Mouse (Mus musculus) heart, embryonic 12.5 days (tissue): Measurements from ENCODE around the gene Gse1. TPM values are rescaled to one million over a fixed set of nuclear protein-coding genes. Genes with fewer than 3 reads are reported as not detected.
A peak's percentile ranks its signal among the peaks of the same experiment; 100 is the strongest.

Source experiments
- ATAC-seq: fragments of 200-750 bp; cut with Nextera tagmentation; 2 replicates; pipeline ENCODE4 v1.8.0; 2017; ENCODE audit warnings: moderate TSS enrichment, moderate library complexity; ENCODE audit not compliant: insufficient number of reproducible peaks, low FRiP score
- H3K27ac ChIP-seq: fragments of 300-500 bp; sonication (generic); 2 replicates; pipeline ENCODE4 v1.5.1; 2016; ENCODE audit warnings: mild to moderate bottlenecking, moderate library complexity; ENCODE audit not compliant: poor library complexity, severe bottlenecking
- H3K27me3 ChIP-seq: fragments of 300-500 bp; sonication (generic); replicated peaks from 2 replicates; pipeline ENCODE4 v1.6.1; 2016; ENCODE audit warnings: mild to moderate bottlenecking, moderate library complexity
- H3K36me3 ChIP-seq: fragments of 300-500 bp; sonication (generic); 2 replicates; pipeline ENCODE4 v1.6.1; 2016; ENCODE audit warnings: mild to moderate bottlenecking, moderate library complexity
- H3K4me1 ChIP-seq: fragments of 300-500 bp; sonication (generic); replicated peaks from 2 replicates; pipeline ENCODE4 v1.6.1; 2016; ENCODE audit warnings: mild to moderate bottlenecking
- H3K4me2 ChIP-seq: fragments of 300-500 bp; sonication (generic); 2 replicates; pipeline ENCODE4 v1.6.1; 2016; ENCODE audit warnings: mild to moderate bottlenecking, moderate library complexity
- H3K4me3 ChIP-seq: fragments of 300-500 bp; sonication (generic); 2 replicates; pipeline ENCODE4 v1.5.1; 2016; ENCODE audit warnings: mild to moderate bottlenecking
- H3K9ac ChIP-seq: fragments of 300-500 bp; sonication (generic); 2 replicates; pipeline ENCODE4 v1.6.1; 2016; ENCODE audit warnings: mild to moderate bottlenecking, moderate library complexity
- H3K9me3 ChIP-seq: fragments of 300-500 bp; sonication (generic); replicated peaks from 2 replicates; pipeline ENCODE4 v1.6.1; 2016; ENCODE audit warnings: mild to moderate bottlenecking, moderate library complexity
- WGBS: fragments of 180-500 bp; shearing (Covaris S2); methylation state at CpG from one replicate; pipeline ENCODE4 v1.1.7; 2016; 5-methylcytosine and 5-hydroxymethylcytosine counted together
- polyA plus RNA-seq: library from polyadenylated mRNA; unstranded; fragments of >200 nt; fragmentation: Nextera tagmentation; extraction: Ambion mirVana; gene quantifications from 2 replicates; pipeline ENCODE4 v1.2.1, GENCODE M21; 2016

Gse1 gene
- polyA plus RNA-seq, 1 experiment from 2014 or later, result 14.0 TPM

DNA sequence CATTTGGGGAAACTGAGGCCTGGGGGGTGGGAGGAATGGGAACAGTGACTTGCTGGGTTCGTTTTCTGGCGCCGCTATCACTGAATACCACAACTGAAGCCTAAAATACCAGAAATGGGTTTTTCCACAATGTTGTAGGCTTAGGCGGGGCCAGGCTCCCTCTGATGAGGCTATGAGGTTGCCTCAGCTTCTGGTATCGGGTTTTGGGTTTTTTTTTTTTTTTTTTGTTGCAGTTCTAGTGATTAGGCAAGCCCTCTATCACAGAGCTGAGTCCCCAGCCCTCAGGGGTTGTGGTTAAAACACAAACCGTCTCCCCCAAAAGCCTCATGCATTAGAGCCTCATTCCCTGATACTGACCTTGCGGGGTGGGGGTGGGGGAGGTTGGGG, 149.5 kb downstream of the Gse1 start:
- Histone ChIP-seq H3K27me3 (no peaks in the 10 kb centered on the region), H3K4me2 (no peak overlapping the region), H3K36me3 (no peaks in the 10 kb centered on the region), H3K9me3 (no peaks in the 10 kb centered on the region), H3K9ac (no peak overlapping the region; the same call in 1 of the 2 replicates), H3K4me1 (peaks cover 89% of the 10 kb centered on the region), H3K4me3 (no peak overlapping the region), H3K27ac (no peak overlapping the region)
- WGBS, result 59% methylated on average over 7 of the region's 7 CpGs
- ATAC-seq, result no peak

- Histone ChIP-seq H3K27ac (no peak overlapping the region), H3K4me3 (no peak overlapping the region), H3K9me3 (no peaks in the 10 kb centered on the region), H3K27me3 (no peaks in the 10 kb centered on the region), H3K9ac (peak overlapping the region; percentile 50; the same call in 1 of the 2 replicates), H3K4me1 (peaks cover 89% of the 10 kb centered on the region), H3K4me2 (no peak overlapping the region), H3K36me3 (no peaks in the 10 kb centered on the region)
- ATAC-seq, result no peak
- WGBS, result 37% methylated on average over 16 of the region's 16 CpGs
Observed at GRCm38 (mm10) chr8:120378306-120378705, 150.1 kb downstream of the Gse1 start.

GRCm38 (mm10) chr8:120379015-120379414, 150.8 kb downstream of the Gse1 start:
- WGBS, result 42% methylated on average over 3 of the region's 3 CpGs

DNA sequence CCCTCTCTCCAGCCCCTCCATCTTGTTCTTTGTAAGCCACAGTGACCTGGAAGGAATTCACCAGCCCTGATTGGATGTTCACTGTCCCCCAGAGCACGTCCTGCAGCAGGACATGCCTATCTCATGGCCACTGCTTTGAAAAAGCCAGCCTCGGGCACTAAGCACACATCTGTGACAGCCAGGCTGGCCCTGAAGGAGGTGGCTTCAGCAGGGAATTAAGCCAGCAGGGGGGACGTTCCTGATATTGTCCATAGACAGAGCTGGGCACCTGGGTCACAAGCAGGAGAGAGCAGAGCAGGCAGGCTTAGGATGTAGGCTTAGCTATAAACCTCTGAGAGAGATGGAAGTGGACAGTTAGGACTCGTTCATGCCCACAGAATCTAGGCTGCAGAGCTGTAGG, 153.6 kb downstream of the Gse1 start:
- H3K36me3 ChIP-seq, result no peaks in the 10 kb centered on the region
- 39% methylated on average over 4 of the region's 4 CpGs for WGBS
- peak overlapping the region; percentile 58; the same call in 1 of the 2 replicates for H3K9ac ChIP-seq
- no peaks in the 10 kb centered on the region for H3K27me3 ChIP-seq
- H3K4me2 ChIP-seq, result peak overlapping the region; percentile 43
- H3K4me3 ChIP-seq, result no peak overlapping the region
- no peaks in the 10 kb centered on the region; the same call in 1 of the 2 replicates for H3K9me3 ChIP-seq
- H3K4me1 ChIP-seq, result peaks cover 74% of the 10 kb centered on the region
- ATAC-seq, result no peak
- H3K27ac ChIP-seq, result peak overlapping the region; percentile 97

More at GRCm38 (mm10) chr8:120379015-120379414, 150.8 kb downstream of the Gse1 start:
- peak overlapping the region; percentile 50 for H3K9ac ChIP-seq
- no peaks in the 10 kb centered on the region for H3K27me3 ChIP-seq
- no peak for ATAC-seq
- H3K4me3 ChIP-seq, result no peak overlapping the region
- peaks cover 89% of the 10 kb centered on the region for H3K4me1 ChIP-seq
- H3K36me3 ChIP-seq, result no peaks in the 10 kb centered on the region
- H3K9me3 ChIP-seq, result no peaks in the 10 kb centered on the region
- 0 out of 2 replicates have a peak overlapping the region, but pooled peaks have one; percentile 15 for H3K27ac ChIP-seq
- H3K4me2 ChIP-seq, result no peak overlapping the region

- H3K4me2 ChIP-seq, result peak overlapping the region; percentile 43
- H3K27me3 ChIP-seq, result no peaks in the 10 kb centered on the region
- H3K9me3 ChIP-seq, result no peaks in the 10 kb centered on the region; the same call in 1 of the 2 replicates
- H3K4me1 ChIP-seq, result peaks cover 66% of the 10 kb centered on the region
- WGBS, result 34% methylated on average over 19 of the region's 19 CpGs
- no peak overlapping the region for H3K4me3 ChIP-seq
- ATAC-seq, result peak; percentile 79
- H3K9ac ChIP-seq, result peak overlapping the region; percentile 61
- peak overlapping the region; percentile 97 for H3K27ac ChIP-seq
- no peaks in the 10 kb centered on the region for H3K36me3 ChIP-seq
Observed at GRCm38 (mm10) chr8:120382436-120383203, 154.4 kb downstream of the Gse1 start.

DNA sequence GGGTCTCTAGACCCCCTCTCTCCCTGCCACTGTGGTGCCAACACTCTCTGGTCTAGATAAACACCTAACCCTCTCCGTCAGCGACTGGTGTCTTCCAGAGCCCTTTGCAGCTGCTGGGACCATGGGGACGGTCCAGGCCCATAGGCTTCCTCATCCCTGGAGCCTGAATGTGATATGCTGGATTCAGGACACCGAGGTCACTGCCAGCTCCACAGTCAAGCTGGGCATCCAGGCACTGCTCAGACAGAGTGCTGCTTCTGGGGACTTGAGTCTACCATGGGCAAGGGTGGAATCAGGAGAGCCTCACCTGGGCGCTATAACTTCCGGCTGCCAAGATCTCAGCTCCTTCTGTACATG, 154.9 kb downstream of the Gse1 start:
- H3K27me3 ChIP-seq, result no peaks in the 10 kb centered on the region
- H3K27ac ChIP-seq, result peak overlapping the region; percentile 97
- WGBS, result 55% methylated on average over 6 of the region's 6 CpGs
- peak overlapping the region; percentile 42 for H3K4me2 ChIP-seq
- peak overlapping the region; percentile 61 for H3K9ac ChIP-seq
- H3K4me1 ChIP-seq, result peaks cover 61% of the 10 kb centered on the region
- H3K9me3 ChIP-seq, result no peaks in the 10 kb centered on the region; the same call in 1 of the 2 replicates
- no peak for ATAC-seq
- H3K4me3 ChIP-seq, result no peak overlapping the region
- H3K36me3 ChIP-seq, result no peaks in the 10 kb centered on the region

- Histone ChIP-seq H3K4me2 (0 out of 2 replicates have a peak overlapping the region, but pooled peaks have one; percentile 42), H3K9ac (0 out of 2 replicates have a peak overlapping the region, but pooled peaks have one; percentile 61), H3K36me3 (no peaks in the 10 kb centered on the region), H3K27me3 (no peaks in the 10 kb centered on the region), H3K4me1 (peaks cover 56% of the 10 kb centered on the region), H3K9me3 (no peaks in the 10 kb centered on the region; the same call in 1 of the 2 replicates), H3K27ac (peak overlapping the region; percentile 97), H3K4me3 (no peak overlapping the region)
- 33% methylated on average over 6 of the region's 6 CpGs for WGBS
- ATAC-seq, result no peak
Observed at GRCm38 (mm10) chr8:120383713-120384112, 155.5 kb downstream of the Gse1 start.

GRCm38 (mm10) chr8:120384745-120385144, 156.5 kb downstream of the Gse1 start:
- no peak overlapping the region for H3K4me3 ChIP-seq
- peaks cover 46% of the 10 kb centered on the region for H3K4me1 ChIP-seq
- no peaks in the 10 kb centered on the region; the same call in 1 of the 2 replicates for H3K9me3 ChIP-seq
- H3K9ac ChIP-seq, result no peak overlapping the region
- H3K36me3 ChIP-seq, result no peaks in the 10 kb centered on the region
- H3K4me2 ChIP-seq, result no peak overlapping the region
- ATAC-seq, result no peak
- H3K27ac ChIP-seq, result no peak overlapping the region
- no peaks in the 10 kb centered on the region for H3K27me3 ChIP-seq

GRCm38 (mm10) chr8:120388246-120388645, 160.0 kb downstream of the Gse1 start:
- Histone ChIP-seq H3K27ac (no peak overlapping the region), H3K4me2 (no peak overlapping the region), H3K4me1 (peaks cover 35% of the 10 kb centered on the region), H3K9me3 (no peaks in the 10 kb centered on the region; the same call in 1 of the 2 replicates), H3K4me3 (no peak overlapping the region), H3K36me3 (no peaks in the 10 kb centered on the region), H3K9ac (no peak overlapping the region), H3K27me3 (no peaks in the 10 kb centered on the region)
- ATAC-seq, result no peak
- WGBS, result 88% methylated on average over 6 of the region's 6 CpGs

DNA sequence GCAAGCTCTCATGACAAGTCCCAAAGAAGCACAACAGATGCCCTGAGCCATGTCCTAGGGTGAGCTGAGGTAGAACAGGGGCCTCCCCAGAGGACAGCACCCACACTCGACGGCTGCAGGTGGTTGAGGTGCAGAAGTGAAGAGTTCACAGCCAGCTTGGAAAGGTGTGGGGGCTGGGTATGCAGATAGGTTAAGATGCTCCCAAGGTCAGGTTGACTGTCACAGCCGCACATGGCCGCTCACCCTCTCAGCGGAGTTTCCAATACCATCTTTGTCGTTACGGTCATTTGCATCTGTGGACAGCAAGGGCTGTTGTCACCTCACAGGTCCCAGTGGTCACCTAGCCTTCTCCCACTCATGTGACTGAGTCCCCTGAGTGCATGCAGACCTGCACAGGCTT, 162.3 kb downstream of the Gse1 start:
- Histone ChIP-seq H3K27ac (no peak overlapping the region), H3K36me3 (no peaks in the 10 kb centered on the region), H3K4me1 (peaks cover 23% of the 10 kb centered on the region), H3K4me2 (no peak overlapping the region), H3K9me3 (no peaks in the 10 kb centered on the region), H3K9ac (no peak overlapping the region), H3K4me3 (no peak overlapping the region), H3K27me3 (no peaks in the 10 kb centered on the region)
- no peak for ATAC-seq
- WGBS, result 90% methylated on average over 7 of the region's 7 CpGs

DNA sequence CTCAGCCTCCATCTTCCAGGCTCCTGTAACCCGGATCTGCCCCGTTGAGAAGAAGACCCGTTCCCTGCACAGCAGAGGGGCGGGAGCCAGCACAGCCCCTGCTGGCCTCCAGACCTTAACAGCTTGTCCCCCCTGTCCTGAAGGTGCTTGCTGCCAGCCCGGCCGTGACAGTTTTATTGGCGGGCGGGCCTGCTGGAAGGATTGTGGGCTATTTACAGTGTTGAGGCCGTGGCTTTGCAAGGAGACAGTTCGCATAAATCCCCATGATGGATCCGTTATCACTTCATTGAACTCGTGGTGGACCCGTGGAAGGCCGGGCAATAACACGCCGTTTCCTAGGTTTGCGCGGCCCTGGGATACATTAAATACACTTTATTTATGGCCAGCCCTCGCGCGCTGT, 163.6 kb downstream of the Gse1 start:
- Histone ChIP-seq H3K27ac (no peak overlapping the region), H3K36me3 (no peaks in the 10 kb centered on the region), H3K27me3 (no peaks in the 10 kb centered on the region), H3K4me3 (no peak overlapping the region), H3K9ac (no peak overlapping the region), H3K4me2 (no peak overlapping the region), H3K9me3 (no peaks in the 10 kb centered on the region; the same call in 1 of the 2 replicates), H3K4me1 (peaks cover 20% of the 10 kb centered on the region)
- WGBS, result 74% methylated on average over 21 of the region's 21 CpGs
- no peak for ATAC-seq
